Mouse (Mus musculus): ENCODE results near the gene Lrch1. TPM values are rescaled to one million over a fixed set of nuclear protein-coding genes. Genes with fewer than 3 reads are reported as not detected.

Lrch1 gene
- 11.2 and 13.5 TPM in 2 replicates for polyA plus RNA-seq (2012; rRNA removed)

DNA sequence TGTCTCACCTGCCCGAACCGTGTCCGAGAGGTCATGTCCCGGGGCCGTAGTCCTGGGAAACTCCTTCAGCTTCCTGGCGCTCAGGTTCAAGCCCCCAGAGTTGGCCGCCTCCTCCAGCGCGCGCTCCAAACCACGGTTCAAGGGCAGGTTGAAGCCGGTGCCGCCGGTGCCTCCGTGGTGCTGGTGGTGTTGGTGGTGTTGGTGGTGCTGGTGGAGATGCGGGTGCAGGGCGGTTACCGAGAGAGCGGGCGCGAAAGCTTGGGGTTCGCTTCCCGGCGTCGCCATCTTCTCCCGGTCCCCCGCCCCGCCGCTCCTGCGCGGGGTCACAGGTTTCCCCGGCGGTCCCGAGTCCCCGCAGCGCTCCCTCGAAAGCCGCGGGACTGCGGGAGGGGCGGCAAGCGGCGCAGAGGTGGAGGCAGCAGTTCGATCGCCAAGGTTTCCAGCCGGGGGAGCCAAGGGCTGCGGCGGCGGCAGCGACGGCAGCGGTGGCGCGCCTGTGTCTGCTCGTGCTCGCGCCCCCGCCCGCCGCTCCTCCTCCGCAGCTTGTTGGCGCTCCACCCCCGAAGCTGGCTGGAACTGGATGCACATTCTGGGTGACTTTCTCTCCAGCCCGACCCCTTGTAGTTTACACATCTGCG, at the start of gene Lrch1:
TSS of gene Lrch1 (minus strand) at position 501 of the 638 bp plus-strand sequence.

DNA sequence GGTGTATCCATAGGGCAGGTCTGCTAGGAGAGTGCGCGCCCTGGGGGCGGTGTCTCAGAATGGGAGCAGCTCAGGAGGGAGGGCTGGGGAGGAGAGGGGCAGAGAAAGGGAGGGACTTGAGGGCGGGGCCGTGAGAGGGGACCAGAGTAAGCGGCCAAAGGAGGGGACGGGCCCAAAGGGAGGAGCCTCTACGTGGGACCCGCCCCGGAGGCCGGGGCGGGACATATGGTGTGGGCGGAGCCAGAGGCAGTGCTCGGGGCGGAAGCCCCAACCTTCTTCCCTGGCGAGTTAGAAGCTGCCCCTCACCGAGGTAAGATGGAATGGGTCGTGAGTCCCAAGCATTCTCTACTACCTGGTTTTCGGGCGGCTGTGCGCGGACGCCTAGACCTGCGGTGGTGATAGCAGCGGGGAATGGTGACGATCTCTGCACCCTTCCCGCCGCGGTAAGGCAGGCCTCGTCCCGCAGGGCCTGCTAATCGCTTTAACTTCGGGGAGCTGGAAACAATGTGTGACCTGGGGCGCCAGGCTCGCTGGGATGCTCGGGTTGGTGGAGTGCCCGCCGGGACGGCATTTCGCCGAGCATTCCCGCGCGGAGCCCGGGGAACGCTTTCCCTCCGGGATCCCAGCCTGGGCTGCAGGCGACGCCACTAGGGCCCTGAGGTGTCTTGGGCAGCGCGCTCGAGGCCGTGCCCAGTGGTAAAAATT, 215.4 kb downstream of the Lrch1 start, which contains the start of gene Esd:
TSS of gene Esd (plus strand) at position 219 of the 705 bp plus-strand sequence.

Other genes starting within 250 kb of the Lrch1 start
- gene Esd, start 215.6 kb downstream of the Lrch1 start, polyA plus RNA-seq (2012; rRNA removed): 125 and 138 TPM in 2 replicates
- 0.27 and 0.39 TPM in 2 replicates for gene Rubcnl, start 68.2 kb upstream of the Lrch1 start, polyA plus RNA-seq (2012; rRNA removed)
- gene Lrrc63, start 183.0 kb upstream of the Lrch1 start, polyA plus RNA-seq (2012; rRNA removed): 0.04 and 0.09 TPM in 2 replicates
- 9.0 and 9.3 TPM in 2 replicates for gene Lcp1, start 183.2 kb upstream of the Lrch1 start, polyA plus RNA-seq (2012; rRNA removed)